Mouse (Mus musculus) layer of hippocampus, postnatal 25 days (tissue): ENCODE results near the gene Nes. TPM values are rescaled to one million over a fixed set of nuclear protein-coding genes. Genes with fewer than 3 reads are reported as not detected.
A peak's percentile ranks its signal among the peaks of the same experiment; 100 is the strongest.

Source experiments
- DNase-seq, 2 experiments: peaks; one replicate each; pipeline ENCODE4 v3.0.0; 2022; ENCODE audit warnings: mixed read lengths in 2 of 2, low spot score in 1 of 2; ENCODE audit errors: extremely low spot score in 1 of 2
- total RNA-seq, 2 experiments: library from RNA; stranded (reverse); gene quantifications; 2 replicates each; pipeline ENCODE4 v1.2.3; 2021

The Nes gene
- total RNA-seq, 2 experiments from 2014 or later, result 4.6 to 5.5 TPM

DNA sequence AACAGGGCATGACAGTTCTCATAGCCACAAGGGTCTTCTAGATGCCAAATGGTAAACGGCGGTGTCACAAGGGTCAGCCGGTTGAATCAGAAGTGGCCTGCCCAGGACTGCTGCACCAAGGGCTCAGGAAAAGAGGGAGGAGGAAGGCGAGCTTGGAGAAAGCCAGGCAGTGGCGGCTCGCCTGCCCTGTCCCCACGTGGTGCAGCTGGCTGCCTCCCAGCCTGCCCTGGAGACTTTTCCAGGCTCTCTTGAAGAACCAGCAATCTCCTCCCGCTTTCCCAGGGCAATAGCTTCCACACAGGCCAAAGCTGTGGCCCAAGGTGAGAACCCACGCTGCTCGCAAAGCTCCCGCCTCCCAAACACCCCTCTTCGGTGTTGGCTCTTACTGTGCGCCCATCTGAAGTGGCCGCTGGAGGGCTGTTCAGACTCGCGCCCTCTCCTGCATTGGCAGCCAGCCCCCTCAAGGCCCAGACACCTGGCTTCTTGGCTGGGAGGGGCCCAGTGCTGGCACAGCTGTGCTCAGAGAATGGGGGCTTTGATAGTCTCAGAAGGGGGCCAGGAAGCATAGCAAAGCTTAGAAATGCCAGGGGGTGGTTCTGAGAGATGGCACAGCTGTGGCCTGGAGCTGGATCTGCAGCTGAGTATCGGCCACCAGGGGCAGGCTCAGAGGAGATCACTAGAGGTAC, 31.6 kb downstream of the Nes start:
- DNase-seq, result no peak

DNA sequence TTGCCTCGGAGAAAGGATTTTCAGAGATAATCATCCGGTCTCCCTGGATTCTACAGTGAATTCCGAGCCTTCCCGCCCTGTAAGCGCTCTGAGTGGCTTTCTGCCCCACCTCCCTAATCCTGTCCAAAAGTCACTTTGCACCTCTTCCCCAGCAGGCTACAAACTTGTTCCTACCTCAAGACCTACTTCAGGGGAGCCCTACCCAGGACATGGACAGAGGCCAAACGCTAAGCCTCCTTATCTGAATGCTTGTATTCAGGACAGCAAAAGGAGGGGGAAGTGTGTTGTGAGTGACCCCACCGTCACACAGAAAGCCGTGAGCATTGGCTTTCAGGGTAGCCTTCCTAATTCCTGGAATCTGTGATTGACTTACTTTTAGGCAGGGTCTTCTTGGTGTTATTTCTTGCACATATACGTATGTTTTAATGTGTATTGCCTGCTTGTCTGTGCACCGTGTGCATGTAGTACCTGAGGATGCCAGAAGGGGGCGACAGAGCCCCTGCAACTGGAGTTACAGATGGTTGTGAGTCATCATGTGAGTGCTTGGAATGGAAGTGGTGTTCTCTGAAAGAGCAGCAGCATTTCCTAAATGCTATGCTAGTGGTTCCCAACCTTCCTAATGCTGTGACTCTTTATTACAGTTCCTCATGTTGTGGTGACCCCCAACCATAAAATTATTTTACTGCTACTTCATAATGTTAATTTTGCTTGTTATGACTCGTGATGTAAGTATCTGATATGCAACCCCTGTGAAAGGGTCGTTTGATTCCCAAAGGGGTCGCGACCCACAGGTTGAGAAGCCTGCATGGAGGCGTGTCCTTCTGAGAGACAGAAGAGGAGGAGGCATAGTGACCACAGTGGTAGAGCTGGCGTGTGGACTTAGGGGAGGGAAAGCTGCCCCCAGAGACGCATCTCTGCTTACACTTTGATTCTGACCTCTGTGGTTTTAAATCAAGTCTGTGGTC, 35.2 kb downstream of the Nes start:
- DNase-seq, result no peak

DNA sequence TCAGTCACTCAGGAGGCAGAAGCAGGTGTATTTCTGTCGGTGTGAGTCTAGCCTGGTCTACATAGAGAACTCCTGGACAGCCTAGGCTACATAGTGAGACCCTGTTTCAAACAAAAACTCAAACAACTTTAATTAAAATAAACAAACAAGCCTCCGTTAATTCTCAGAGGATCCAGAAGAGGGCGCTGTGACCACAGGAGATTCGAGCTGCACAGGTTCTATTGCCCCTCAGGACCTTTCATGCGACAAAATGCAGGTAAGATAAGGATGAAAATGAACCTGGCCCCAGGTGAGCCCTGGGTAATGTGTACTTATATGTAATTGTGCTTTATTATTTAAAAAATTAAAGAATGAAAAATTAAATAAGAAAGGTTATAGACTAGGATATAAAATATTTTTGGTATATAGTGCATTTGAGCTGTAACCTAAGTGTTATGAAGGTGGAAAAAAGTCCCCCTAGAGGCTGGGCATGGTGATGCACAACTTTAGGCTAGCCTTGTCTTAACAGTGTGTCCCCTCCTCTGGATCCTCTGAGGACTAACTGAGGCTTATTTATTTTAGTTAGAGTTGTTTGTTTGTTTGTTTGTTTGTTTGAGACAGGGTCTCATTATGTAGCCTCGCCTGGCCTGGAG, 39.9 kb downstream of the Nes start:
- DNase-seq, result no peak

DNA sequence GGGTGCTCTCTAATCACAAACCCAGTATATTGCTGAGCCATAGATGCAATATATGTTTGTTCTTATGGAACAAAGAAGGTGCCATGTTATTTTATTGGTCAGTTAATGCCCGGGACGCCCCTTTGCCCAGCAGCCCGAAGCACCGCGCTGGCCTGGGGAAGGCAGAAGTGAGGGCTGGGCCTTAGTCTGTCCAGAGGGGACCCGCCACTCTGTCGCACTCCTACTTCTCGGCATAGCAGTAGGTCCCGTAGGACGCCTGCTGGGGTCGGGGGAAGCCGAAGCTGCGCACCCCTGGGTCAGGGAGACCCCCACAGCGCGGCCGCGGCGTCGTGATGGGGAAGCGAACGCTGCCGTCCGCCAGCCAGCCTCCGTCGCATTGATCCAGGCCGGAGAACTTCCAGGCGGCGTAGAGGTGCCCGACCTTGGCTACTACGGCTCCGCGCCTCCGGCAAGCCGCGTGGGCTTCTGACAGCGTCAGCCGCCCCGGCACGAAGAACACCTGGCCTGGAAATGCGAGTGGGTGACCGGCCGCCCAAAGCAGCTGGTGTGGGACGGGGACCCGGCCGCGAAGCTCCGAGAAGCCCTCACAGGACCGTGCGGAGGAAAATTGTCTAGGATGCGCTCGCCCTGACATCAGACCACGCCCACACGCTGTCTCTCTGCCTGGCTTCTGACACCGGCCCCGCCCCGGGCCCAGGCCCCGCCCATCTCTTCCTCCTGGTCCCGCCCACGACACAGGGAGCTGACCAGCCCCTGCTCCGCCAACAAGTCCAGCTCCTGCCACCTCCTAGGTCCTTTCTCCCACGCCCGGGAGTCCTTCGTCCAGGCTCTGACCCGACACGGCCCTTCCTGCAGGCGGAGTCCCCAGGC, 51.7 kb downstream of the Nes start:
- peak; percentile 34 to 66 for DNase-seq

- DNase-seq, result no peak
Observed at GRCm38 (mm10) chr3:88023192-88024074, 52.6 kb downstream of the Nes start.

DNA sequence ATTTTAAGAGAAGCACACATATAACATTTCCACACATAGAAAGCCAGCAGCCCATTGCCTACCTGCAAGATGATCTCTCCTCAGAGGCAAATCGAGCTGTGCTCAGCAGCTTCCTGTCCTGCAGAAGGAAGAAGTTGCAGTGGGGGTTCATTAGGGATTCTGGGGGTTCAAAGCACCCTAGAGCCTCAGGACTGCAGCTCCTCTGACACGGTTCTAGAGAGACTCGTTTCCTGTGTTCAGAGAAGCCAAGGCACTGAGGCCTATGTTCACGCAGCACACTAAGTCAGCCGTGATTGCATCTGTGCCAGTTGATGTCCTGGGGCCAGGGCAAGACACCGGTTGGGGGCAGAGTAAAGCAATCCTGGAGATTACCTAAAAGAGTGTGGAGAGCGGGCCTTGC, 55.9 kb downstream of the Nes start:
- DNase-seq, result no peak

- peak in 1 of 2 experiments; percentile 16 for DNase-seq
Observed at GRCm38 (mm10) chr3:88027434-88028186, 56.7 kb downstream of the Nes start, which contains the start of gene Hapln2. Hapln2 (minus strand) TSS chr3:88027583.

Other genes starting within 250 kb of the Nes start
- gene Lrrc71, start 222.5 kb upstream of the Nes start, total RNA-seq, result 1 to 10 TPM in 1 of 2 experiments, under 1 TPM in 1; 0.44 to 1.2 TPM
- gene Ntrk1, start 175.9 kb upstream of the Nes start, total RNA-seq, result under 1 TPM in 1 of 2 experiments, not detected in 1; 0.39 TPM
- gene Insrr, start 174.1 kb upstream of the Nes start, total RNA-seq, result under 1 TPM; 0.09 to 0.10 TPM
- gene Pear1, start 146.8 kb upstream of the Nes start, total RNA-seq, result 10 to 100 TPM; 11.1 TPM
- gene Sh2d2a, start 124.3 kb upstream of the Nes start, total RNA-seq, result not detected
- gene Prcc, start 85.5 kb upstream of the Nes start, total RNA-seq, result 10 to 100 TPM; 60.5 to 63.5 TPM
- 100 to 1,000 TPM; 134 to 145 TPM for gene Hdgf, start 64.8 kb upstream of the Nes start, total RNA-seq
- 10 to 100 TPM; 52.8 to 54.1 TPM for gene Mrpl24, start 51.6 kb upstream of the Nes start, total RNA-seq
- 10 to 100 TPM; 14.7 to 17.1 TPM for gene Isg20l2, start 40.8 kb upstream of the Nes start, total RNA-seq
- gene Rrnad1, start 40.4 kb upstream of the Nes start, total RNA-seq, result 10 to 100 TPM; 17.9 to 22.5 TPM
- gene Crabp2, start 22.4 kb upstream of the Nes start, total RNA-seq, result 1 to 10 TPM; 2.2 to 2.3 TPM
- 100 to 1,000 TPM; 329 to 388 TPM for gene Bcan, start 29.2 kb downstream of the Nes start, total RNA-seq
- gene Hapln2, start 56.5 kb downstream of the Nes start, total RNA-seq, result 10 to 100 TPM in 1 of 2 experiments, 1 to 10 TPM in 1; 7.3 to 12.0 TPM
- gene Gpatch4, start 72.0 kb downstream of the Nes start, total RNA-seq, result 10 to 100 TPM; 14.9 to 15.7 TPM
- 10 to 100 TPM; 80.8 to 84.2 TPM for gene Naxe, start 87.4 kb downstream of the Nes start, total RNA-seq
- gene Ttc24, start 107.2 kb downstream of the Nes start, total RNA-seq, result not detected
- gene Iqgap3, start 110.9 kb downstream of the Nes start, total RNA-seq, result under 1 TPM; 0.42 to 0.52 TPM
- gene Mef2d, start 171.3 kb downstream of the Nes start, total RNA-seq, result 100 to 1,000 TPM; 179 to 212 TPM